Mouse (Mus musculus): ENCODE measurements around the gene Lmod2. TPM values are rescaled to one million over a fixed set of nuclear protein-coding genes. Genes with fewer than 3 reads are reported as not detected.
A peak's percentile ranks its signal among the peaks of the same experiment; 100 is the strongest.

Gene Lmod2
- polyA plus RNA-seq, 1 experiment: 33.6 TPM

DNA sequence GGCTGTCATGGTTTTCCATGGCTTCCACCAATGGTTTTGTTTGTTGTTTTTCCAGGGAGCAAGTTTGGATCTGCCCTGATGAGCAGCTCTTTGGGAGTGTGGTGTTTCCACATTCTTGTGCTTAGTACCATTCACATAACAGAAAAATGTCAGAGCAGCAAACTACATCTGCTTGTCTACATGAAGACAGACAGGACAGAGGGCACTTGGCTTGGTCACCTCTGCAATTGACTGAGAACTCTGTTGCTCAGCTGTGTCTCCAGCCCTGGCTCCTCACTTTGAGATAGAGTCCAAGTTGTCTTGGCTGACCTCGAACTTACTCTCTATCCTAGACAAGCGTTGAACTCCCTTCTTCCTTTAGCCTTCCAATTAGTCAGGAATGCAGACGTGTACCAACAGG, 4.8 kb downstream of the Lmod2 start:
- H3K36me3 ChIP-seq (ENCODE audit: control insufficient read depth, insufficient read depth): peaks cover 7% of the 10 kb centered on the region
- TF ChIP-seq MYOG (IDR thresholded peaks at IDR 0.05; ENCODE audit: control insufficient read depth in 1 of 3, insufficient read depth in 1 of 3, insufficient read length in 2 of 3, low read depth in 2 of 3) (no peak), E2F4 (IDR thresholded peaks at IDR 0.05; ENCODE audit: insufficient read depth) (no peak), POLR2A (IDR thresholded peaks at IDR 0.05; ENCODE audit: insufficient read length, low read depth) (no peak), USF1 (IDR thresholded peaks at IDR 0.05; ENCODE audit: low read depth) (no peak), MYOD1 (IDR thresholded peaks at IDR 0.05; ENCODE audit: control insufficient read depth in 1 of 3, insufficient read length in 2 of 3, low read depth in 2 of 3) (no peak), CEBPB (IDR thresholded peaks at IDR 0.05; ENCODE audit: insufficient read depth, poor library complexity, severe bottlenecking) (no peak), POLR2AphosphoS2 (IDR thresholded peaks at IDR 0.05; ENCODE audit: insufficient read length, low read depth) (no peak), TCF3 (IDR thresholded peaks at IDR 0.05; ENCODE audit: insufficient read length, low read depth) (no peak), SRF (IDR thresholded peaks at IDR 0.05; ENCODE audit: control insufficient read depth, insufficient read length, low read depth) (no peak), TCF12 (IDR thresholded peaks at IDR 0.05; ENCODE audit: insufficient read depth, poor library complexity, severe bottlenecking) (no peak)
- peak overlapping the region; percentile 63 for H3K4me2 ChIP-seq (ENCODE audit: low read depth)
- H3K4me3 ChIP-seq: no peak overlapping the region
- peaks cover 4% of the 10 kb centered on the region for H3K79me2 ChIP-seq (ENCODE audit: control insufficient read depth, insufficient read depth)
- H3ac ChIP-seq (ENCODE audit: control insufficient read depth, insufficient read length): no peak overlapping the region
- no peaks in the 10 kb centered on the region for H3K27me3 ChIP-seq (ENCODE audit: control insufficient read depth, insufficient read depth, insufficient read length)

DNA sequence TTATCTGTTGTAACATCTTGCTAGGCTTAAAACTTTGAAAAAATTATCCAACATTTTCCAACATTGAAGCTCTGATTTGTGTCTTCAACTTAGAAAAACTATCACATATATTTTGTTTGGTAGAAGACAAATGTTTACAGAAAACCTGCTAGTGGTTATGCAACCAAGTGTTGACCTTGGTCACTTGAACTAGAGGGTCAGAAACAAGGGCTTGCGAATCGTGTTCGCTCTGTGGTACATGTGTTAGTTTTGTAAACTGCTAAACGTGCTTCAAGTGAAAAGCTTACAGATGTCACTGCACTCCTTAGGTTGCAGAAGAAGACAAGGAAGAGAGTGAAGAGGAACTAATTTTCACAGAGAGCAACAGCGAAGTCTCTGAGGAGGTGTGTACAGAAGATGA, 5.4 kb downstream of the Lmod2 start:
- H3K27me3 ChIP-seq (ENCODE audit: control insufficient read depth, insufficient read depth, insufficient read length): no peaks in the 10 kb centered on the region
- TF ChIP-seq E2F4 (IDR thresholded peaks at IDR 0.05; ENCODE audit: insufficient read depth) (no peak), MYOD1 (IDR thresholded peaks at IDR 0.05; ENCODE audit: control insufficient read depth in 1 of 3, insufficient read length in 2 of 3, low read depth in 2 of 3) (no peak), REST (IDR thresholded peaks at IDR 0.05; ENCODE audit: insufficient read depth, insufficient read length) (no peak), TCF3 (IDR thresholded peaks at IDR 0.05; ENCODE audit: insufficient read length, low read depth) (no peak), POLR2AphosphoS2 (IDR thresholded peaks at IDR 0.05; ENCODE audit: insufficient read length, low read depth) (no peak), MAX (IDR thresholded peaks at IDR 0.05; ENCODE audit: low read depth) (no peak), TCF12 (IDR thresholded peaks at IDR 0.05; ENCODE audit: insufficient read depth, poor library complexity, severe bottlenecking) (no peak), MYOG (IDR thresholded peaks at IDR 0.05; ENCODE audit: control insufficient read depth in 1 of 3, insufficient read depth in 1 of 3, insufficient read length in 2 of 3, low read depth in 2 of 3) (no peak), POLR2A (IDR thresholded peaks at IDR 0.05; ENCODE audit: insufficient read length, low read depth) (no peak), SRF (IDR thresholded peaks at IDR 0.05; ENCODE audit: control insufficient read depth, insufficient read length, low read depth) (no peak), CEBPB (IDR thresholded peaks at IDR 0.05; ENCODE audit: insufficient read depth, poor library complexity, severe bottlenecking) (no peak), USF1 (IDR thresholded peaks at IDR 0.05; ENCODE audit: low read depth) (no peak)
- no peak overlapping the region for H3K4me3 ChIP-seq
- H3ac ChIP-seq (ENCODE audit: control insufficient read depth, insufficient read length): no peak overlapping the region
- peaks cover 7% of the 10 kb centered on the region for H3K36me3 ChIP-seq (ENCODE audit: control insufficient read depth, insufficient read depth)
- no peak overlapping the region for H3K4me2 ChIP-seq (ENCODE audit: low read depth)
- H3K79me2 ChIP-seq (ENCODE audit: control insufficient read depth, insufficient read depth): peaks cover 4% of the 10 kb centered on the region

DNA sequence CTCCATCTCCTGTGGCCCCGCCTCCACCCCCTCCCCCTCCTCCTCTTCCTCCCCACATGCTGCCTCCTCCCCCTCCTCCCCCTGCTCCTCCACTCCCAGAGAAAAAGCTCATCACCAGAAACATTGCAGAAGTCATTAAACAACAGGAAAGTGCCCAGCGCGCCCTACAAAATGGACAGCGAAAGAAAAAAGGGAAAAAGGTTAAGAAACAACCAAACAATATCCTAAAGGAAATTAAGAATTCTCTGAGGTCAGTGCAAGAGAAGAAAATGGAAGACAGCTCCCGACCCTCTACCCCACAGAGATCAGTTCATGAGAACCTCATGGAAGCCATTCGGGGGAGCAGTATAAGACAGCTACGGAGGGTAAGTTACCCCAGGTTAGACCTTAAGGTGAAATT, 6.7 kb downstream of the Lmod2 start:
- no peak overlapping the region for H3K4me3 ChIP-seq
- no peak for TF ChIP-seq TCF12 (IDR thresholded peaks at IDR 0.05; ENCODE audit: insufficient read depth, poor library complexity, severe bottlenecking)
- no peak overlapping the region for H3K4me2 ChIP-seq (ENCODE audit: low read depth)
- H3K27me3 ChIP-seq (ENCODE audit: control insufficient read depth, insufficient read depth, insufficient read length): no peaks in the 10 kb centered on the region
- peaks cover 7% of the 10 kb centered on the region for H3K36me3 ChIP-seq (ENCODE audit: control insufficient read depth, insufficient read depth)
- no peak overlapping the region for H3ac ChIP-seq (ENCODE audit: control insufficient read depth, insufficient read length)
- H3K79me2 ChIP-seq (ENCODE audit: control insufficient read depth, insufficient read depth): peaks cover 4% of the 10 kb centered on the region

DNA sequence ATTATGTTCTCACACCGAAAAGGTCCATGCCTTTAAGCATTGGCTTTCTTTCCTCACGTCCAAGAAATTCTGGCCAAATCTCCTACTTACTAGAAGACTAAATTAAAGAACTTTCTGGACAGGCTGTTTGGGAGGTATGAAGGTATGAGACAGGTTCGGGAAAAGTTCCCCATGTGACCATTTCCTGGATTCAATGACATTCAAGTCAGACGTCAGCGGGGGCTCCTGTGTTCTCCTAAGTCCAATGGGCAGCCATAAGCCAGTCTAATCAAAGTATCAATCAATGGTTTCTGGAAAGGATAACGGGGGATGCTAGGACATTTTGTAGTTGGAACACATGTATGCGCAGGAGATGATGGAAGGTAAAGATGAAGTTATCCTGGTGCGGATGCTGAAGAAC, 8.1 kb downstream of the Lmod2 start:
- no peak overlapping the region for H3ac ChIP-seq (ENCODE audit: control insufficient read depth, insufficient read length)
- H3K4me3 ChIP-seq: no peak overlapping the region
- no peaks in the 10 kb centered on the region for H3K27me3 ChIP-seq (ENCODE audit: control insufficient read depth, insufficient read depth, insufficient read length)
- no peak for TF ChIP-seq TCF12 (IDR thresholded peaks at IDR 0.05; ENCODE audit: insufficient read depth, poor library complexity, severe bottlenecking)
- TF ChIP-seq MAX (IDR thresholded peaks at IDR 0.05; ENCODE audit: low read depth): no peak
- TF ChIP-seq USF1 (IDR thresholded peaks at IDR 0.05; ENCODE audit: low read depth): no peak
- no peak for TF ChIP-seq E2F4 (IDR thresholded peaks at IDR 0.05; ENCODE audit: insufficient read depth)
- TF ChIP-seq POLR2A (IDR thresholded peaks at IDR 0.05; ENCODE audit: insufficient read length, low read depth): no peak
- no peak for TF ChIP-seq TCF3 (IDR thresholded peaks at IDR 0.05; ENCODE audit: insufficient read length, low read depth)
- no peak for TF ChIP-seq CEBPB (IDR thresholded peaks at IDR 0.05; ENCODE audit: insufficient read depth, poor library complexity, severe bottlenecking)
- TF ChIP-seq POLR2AphosphoS2 (IDR thresholded peaks at IDR 0.05; ENCODE audit: insufficient read length, low read depth): no peak
- TF ChIP-seq MYOG (IDR thresholded peaks at IDR 0.05; ENCODE audit: control insufficient read depth in 1 of 3, insufficient read depth in 1 of 3, insufficient read length in 2 of 3, low read depth in 2 of 3): no peak
- H3K79me2 ChIP-seq (ENCODE audit: control insufficient read depth, insufficient read depth): peaks cover 4% of the 10 kb centered on the region
- H3K36me3 ChIP-seq (ENCODE audit: control insufficient read depth, insufficient read depth): peaks cover 7% of the 10 kb centered on the region
- no peak overlapping the region for H3K4me2 ChIP-seq (ENCODE audit: low read depth)

DNA sequence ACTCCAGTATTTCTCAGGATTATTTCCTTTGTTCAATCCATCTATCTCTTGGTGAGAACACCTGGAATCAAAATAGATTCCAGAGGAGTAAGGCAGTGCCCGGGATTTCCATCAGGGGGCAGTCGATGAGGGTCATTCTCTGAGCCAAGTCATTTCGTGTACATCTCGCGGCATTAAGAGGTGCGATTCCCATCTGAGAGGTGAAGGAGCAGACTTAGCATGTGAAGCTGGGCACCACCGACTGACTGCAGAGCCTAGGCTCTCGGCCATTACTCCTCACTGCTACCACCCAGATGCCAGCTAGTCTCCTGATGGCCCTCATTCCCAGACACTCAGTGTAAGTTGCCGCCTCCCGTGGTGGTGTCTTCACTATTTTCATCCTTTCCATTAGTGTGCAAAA, 8.9 kb downstream of the Lmod2 start:
- Histone ChIP-seq H3K4me3 (no peak overlapping the region), H3K27me3 (ENCODE audit: control insufficient read depth, insufficient read depth, insufficient read length) (no peaks in the 10 kb centered on the region), H3K36me3 (ENCODE audit: control insufficient read depth, insufficient read depth) (peaks cover 7% of the 10 kb centered on the region), H3ac (ENCODE audit: control insufficient read depth, insufficient read length) (no peak overlapping the region), H3K4me2 (ENCODE audit: low read depth) (no peak overlapping the region), H3K79me2 (ENCODE audit: control insufficient read depth, insufficient read depth) (no peaks in the 10 kb centered on the region)
- no peak for TF ChIP-seq USF1 (IDR thresholded peaks at IDR 0.05; ENCODE audit: low read depth)
- no peak for TF ChIP-seq POLR2AphosphoS2 (IDR thresholded peaks at IDR 0.05; ENCODE audit: insufficient read length, low read depth)
